In the genomic region with DNA sequence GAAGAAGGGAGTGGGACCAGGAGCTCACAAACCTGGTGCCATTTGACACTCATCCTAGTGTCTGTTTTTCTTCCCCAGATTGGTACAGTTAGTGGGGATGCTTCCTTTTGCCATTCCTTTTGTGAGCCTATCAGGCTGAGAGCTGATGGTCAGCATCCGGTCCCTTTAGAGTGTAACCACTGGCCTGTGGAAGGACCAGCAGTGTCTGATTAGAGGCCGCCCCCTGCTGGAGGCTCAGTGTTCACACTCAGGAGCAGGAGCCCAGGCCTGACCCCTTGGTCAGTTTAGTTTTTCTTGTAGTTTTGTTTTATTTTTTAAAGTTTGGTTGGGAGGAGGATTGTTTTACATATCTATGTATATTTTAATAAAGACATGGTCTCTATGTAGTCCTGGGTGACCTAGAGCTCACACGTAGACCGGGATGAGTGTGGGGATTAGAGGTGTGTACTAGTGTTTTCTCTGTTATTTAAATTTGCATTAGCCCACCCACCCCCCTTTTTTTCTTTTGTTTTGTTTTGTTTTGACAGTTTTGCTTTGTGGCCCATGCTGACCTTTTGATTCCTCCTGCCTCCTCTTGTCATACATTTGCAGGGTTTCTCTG, we compare ENCODE assay signal across 8 mouse cellular contexts. TPM values are rescaled to one million over a fixed set of nuclear protein-coding genes. Genes with fewer than 3 reads are reported as not detected.
DNase-seq lines count a peak whose midpoint lies in the region; ATAC-seq and TF ChIP-seq lines count a peak whose summit lies in the region.

No protein-coding gene starts in this region.

- no peaks in the 10 kb centered on the region for H3K9me3 ChIP-seq in CH12.LX (replicated peaks; ENCODE audit: low read length)
- no peaks in the 10 kb centered on the region for H3K9me3 ChIP-seq in forebrain, embryonic 14.5 days (replicated peaks; ENCODE audit: control insufficient read depth, low read length)
- no peaks in the 10 kb centered on the region for H3K9me3 ChIP-seq in lung, postnatal 0 days (ENCODE audit: low read length)

- WGBS in forebrain, embryonic 14.5 days = 54% methylated on average over 4 of the region's 4 CpGs
- 55% methylated on average over 4 of the region's 4 CpGs for WGBS in lung, postnatal 0 days

- in situ Hi-C loops in CH12.LX (cut with MboI; ENCODE audit: low pct_ligation_motif_present, low pct_unique_long_range_greater_than_20kb, low sequenced_read_pairs) = no loop called here

- TF ChIP-seq CTCF in CH12.LX (conservative IDR thresholded peaks at IDR 0.05 in 1 of 2, IDR thresholded peaks at IDR 0.05 in 1 of 2; ENCODE audit: low read depth in 2 of 2, low read length in 2 of 2) = peak; percentile 22 to 90
- TF ChIP-seq CTCF in lung, postnatal 0 days (IDR thresholded peaks at IDR 0.05) = peak; percentile 95

- DNase-seq in CH12.LX (ENCODE audit: extremely low read depth) = peak; percentile 48
- peak; percentile 53 for DNase-seq in c-Kit-positive CD71-positive TER-119-positive erythroid progenitor cells, embryonic 14.5 days (ENCODE audit: low spot score)
- peak; percentile 59 for DNase-seq in forebrain, embryonic 14.5 days (ENCODE audit: low spot score)
- peak; percentile 71 to 79 for DNase-seq in layer of hippocampus, postnatal 10 days (ENCODE audit: low spot score in 2 of 2)
- DNase-seq in lung, postnatal 0 days (ENCODE audit: low spot score) = peak; percentile 91
- DNase-seq in retina, adult 2 months (ENCODE audit: low read depth, low spot score) = peak; percentile 61
- DNase-seq in thymus, postnatal 14 days = peak; percentile 79

- no peak for TF ChIP-seq EP300 in CH12.LX (IDR thresholded peaks at IDR 0.05; ENCODE audit: low read length)
- TF ChIP-seq EP300 in lung, postnatal 0 days (IDR thresholded peaks at IDR 0.05) = 0 out of 2 replicates have a peak, but pooled peaks have one; percentile 13

- H3K9ac ChIP-seq in CH12.LX (ENCODE audit: insufficient read depth, low read depth) = no peak overlapping the region
- no peak overlapping the region for H3K9ac ChIP-seq in forebrain, embryonic 14.5 days (ENCODE audit: low read length)
- H3K9ac ChIP-seq in lung, postnatal 0 days (replicated peaks; ENCODE audit: low read depth) = no peak overlapping the region

- no peaks in the 10 kb centered on the region for H3K4me1 ChIP-seq in CH12.LX (ENCODE audit: control insufficient read depth in 1 of 2, insufficient read depth in 2 of 2)
- H3K4me1 ChIP-seq in forebrain, embryonic 14.5 days (ENCODE audit: control insufficient read depth, insufficient read depth, low read length) = no peaks in the 10 kb centered on the region
- no peaks in the 10 kb centered on the region for H3K4me1 ChIP-seq in lung, postnatal 0 days (ENCODE audit: insufficient read depth, low read depth, low read length)

- peak; percentile 82; the same call in 1 of the 2 replicates for ATAC-seq in forebrain, embryonic 14.5 days
- peak; percentile 76; a peak in 3 of 4 replicates for ATAC-seq in hematopoietic stem cell, adult 5-6 weeks (replicated peaks in 1 of 2; ENCODE audit: insufficient read depth in 1 of 2, low FRiP score in 2 of 2, low TSS enrichment in 1 of 2, low read depth in 1 of 2, poor library complexity in 2 of 2, severe bottlenecking in 2 of 2)
- peak; percentile 95 for ATAC-seq in lung, postnatal 0 days

- peaks cover 89 to 97% of the 10 kb centered on the region in 2 experiments for H3K36me3 ChIP-seq in CH12.LX (replicated peaks in 1 of 2; ENCODE audit: control insufficient read depth in 1 of 2, insufficient read depth in 1 of 2, low read length in 1 of 2)
- peaks cover 100% of the 10 kb centered on the region for H3K36me3 ChIP-seq in forebrain, embryonic 14.5 days (ENCODE audit: control insufficient read depth, insufficient read depth, low read length)
- H3K36me3 ChIP-seq in lung, postnatal 0 days (ENCODE audit: insufficient read depth, low read length) = peaks cover 78% of the 10 kb centered on the region

- no peak; the same call in 1 of the 2 replicates for TF ChIP-seq POLR2A in CH12.LX (IDR thresholded peaks at IDR 0.05; ENCODE audit: low read depth, low read length)

- no peak overlapping the region for H3K4me2 ChIP-seq in CH12.LX (ENCODE audit: insufficient read depth, low read depth, poor library complexity, severe bottlenecking)
- H3K4me2 ChIP-seq in forebrain, embryonic 14.5 days (ENCODE audit: low read length) = no peak overlapping the region
- no peak overlapping the region for H3K4me2 ChIP-seq in lung, postnatal 0 days (replicated peaks; ENCODE audit: low read depth, low read length)

- dilution Hi-C loops in CH12.LX (cut with MboI; ENCODE audit: extremely low pct_ligation_motif_present, extremely low pct_unique_long_range_greater_than_20kb, low sequenced_read_pairs) = no loop called here

- no peaks in the 10 kb centered on the region for H3K27me3 ChIP-seq in CH12.LX (replicated peaks)
- H3K27me3 ChIP-seq in forebrain, embryonic 14.5 days (replicated peaks; ENCODE audit: control insufficient read depth, insufficient read depth, low read length) = no peaks in the 10 kb centered on the region
- H3K27me3 ChIP-seq in lung, postnatal 0 days (replicated peaks; ENCODE audit: insufficient read depth, low read length) = no peaks in the 10 kb centered on the region

- H3K4me3 ChIP-seq in CH12.LX (replicated peaks in 1 of 3; ENCODE audit: low read depth in 2 of 3, low read length in 2 of 3, poor library complexity in 1 of 3) = no peak overlapping the region
- no peak overlapping the region for H3K4me3 ChIP-seq in forebrain, embryonic 14.5 days (ENCODE audit: low read depth, low read length)
- no peak overlapping the region for H3K4me3 ChIP-seq in lung, postnatal 0 days (ENCODE audit: low read depth, low read length)

- TF ChIP-seq RAD21 in CH12.LX (IDR thresholded peaks at IDR 0.05; ENCODE audit: low read depth, low read length) = peak; percentile 81

- no peak overlapping the region for H3K27ac ChIP-seq in CH12.LX (ENCODE audit: insufficient read depth, low read depth)
- no peak overlapping the region for H3K27ac ChIP-seq in forebrain, embryonic 14.5 days (ENCODE audit: low read depth, low read length)
- H3K27ac ChIP-seq in lung, postnatal 0 days (ENCODE audit: low read length) = no peak overlapping the region

- H3K79me2 ChIP-seq in CH12.LX (replicated peaks; ENCODE audit: control insufficient read depth, extremely low read depth, insufficient read depth, poor library complexity, severe bottlenecking) = no peaks in the 10 kb centered on the region

TF ChIP-seq in CH12.LX, 34 proteins besides CTCF, POLR2A, EP300 and RAD21:
- TF ChIP-seq NRF1 (IDR thresholded peaks at IDR 0.05; ENCODE audit: low read depth, low read length) (no peak), ZC3H11A (IDR thresholded peaks at IDR 0.05; ENCODE audit: low read depth, low read length) (peak; percentile 18; the same call in 1 of the 2 replicates), TCF12 (IDR thresholded peaks at IDR 0.05; ENCODE audit: low read depth, low read length) (no peak), MEF2A (IDR thresholded peaks at IDR 0.05; ENCODE audit: borderline replicate concordance, low read depth, low read length) (no peak), SIN3A (IDR thresholded peaks at IDR 0.05; ENCODE audit: low read length) (no peak), ZMIZ1 (IDR thresholded peaks at IDR 0.05; ENCODE audit: low read depth, low read length) (no peak), JUN (IDR thresholded peaks at IDR 0.05; ENCODE audit: insufficient read depth, low read depth, low read length) (no peak), BHLHE40 (IDR thresholded peaks at IDR 0.05; ENCODE audit: low read depth, low read length) (no peak), ZKSCAN1 (IDR thresholded peaks at IDR 0.05; ENCODE audit: borderline replicate concordance, low read depth, low read length) (no peak), ETS1 (conservative IDR thresholded peaks at IDR 0.05; ENCODE audit: low read depth, low read length) (no peak), IRF4 (IDR thresholded peaks at IDR 0.05; ENCODE audit: low read depth, low read length) (peak; percentile 20; the same call in 1 of the 2 replicates), SMC3 (IDR thresholded peaks at IDR 0.05; ENCODE audit: low read depth, low read length) (peak; percentile 90)

RNA-seq across cellular contexts. Expression of gene Zc3h4, which starts 25.5 kb away (rescaled TPM):
- total RNA-seq in CH12.LX (2012; rRNA removed) (26.8 and 30.4 TPM in 2 replicates), CH12.LX (2014; rRNA removed) (9.0 and 10.0 TPM in 2 replicates)
- polyA plus RNA-seq in CH12.LX (2012; ENCODE audit: insufficient read length, low read depth) = 34.0 and 44.2 TPM in 2 replicates
- polyA plus RNA-seq in forebrain, embryonic 14.5 days (2014; fragmentation: Nextera tagmentation; extraction: Ambion mirVana) = 14.3 and 15.5 TPM in 2 replicates
- 38.8 and 53.3 TPM in 2 replicates for total RNA-seq in hematopoietic stem cell, adult 5-6 weeks (2017)
- total RNA-seq in layer of hippocampus, postnatal 10 days (2021) = 10 to 100 TPM; 46.4 to 52.8 TPM
- polyA plus RNA-seq in lung, postnatal 0 days (2015; fragmentation: Nextera tagmentation; extraction: Ambion mirVana) = 7.9 and 8.2 TPM in 2 replicates

RNA-seq across cellular contexts. Expression of gene Tmem160, which starts 26.4 kb away (rescaled TPM):
- total RNA-seq in CH12.LX (2012; rRNA removed) = 89.1 and 97.8 TPM in 2 replicates
- total RNA-seq in CH12.LX (2014; rRNA removed) = 28.8 and 30.9 TPM in 2 replicates
- polyA plus RNA-seq in CH12.LX (2012; ENCODE audit: insufficient read length, low read depth) = 48.9 and 54.4 TPM in 2 replicates
- 67.2 and 75.4 TPM in 2 replicates for polyA plus RNA-seq in forebrain, embryonic 14.5 days (2014; fragmentation: Nextera tagmentation; extraction: Ambion mirVana)
- total RNA-seq in hematopoietic stem cell, adult 5-6 weeks (2017) = 6.1 and 11.9 TPM in 2 replicates
- total RNA-seq in layer of hippocampus, postnatal 10 days (2021) = 100 to 1,000 TPM in 1 of 2 experiments, 10 to 100 TPM in 1; 86.4 to 103 TPM
- 81.0 and 87.9 TPM in 2 replicates for polyA plus RNA-seq in lung, postnatal 0 days (2015; fragmentation: Nextera tagmentation; extraction: Ambion mirVana)

RNA-seq across cellular contexts. Expression of gene Sae1, which starts 38.6 kb away (rescaled TPM):
- total RNA-seq in CH12.LX (2012; rRNA removed) (146 and 181 TPM in 2 replicates), CH12.LX (2014; rRNA removed) (160 and 170 TPM in 2 replicates)
- polyA plus RNA-seq in CH12.LX (2012; ENCODE audit: insufficient read length, low read depth) = 271 and 298 TPM in 2 replicates
- polyA plus RNA-seq in forebrain, embryonic 14.5 days (2014; fragmentation: Nextera tagmentation; extraction: Ambion mirVana) = 253 and 259 TPM in 2 replicates
- 316 and 403 TPM in 2 replicates for total RNA-seq in hematopoietic stem cell, adult 5-6 weeks (2017)
- total RNA-seq in layer of hippocampus, postnatal 10 days (2021) = 100 to 1,000 TPM; 106 to 115 TPM
- 84.8 and 92.3 TPM in 2 replicates for polyA plus RNA-seq in lung, postnatal 0 days (2015; fragmentation: Nextera tagmentation; extraction: Ambion mirVana)

RNA-seq across cellular contexts. Expression of gene Npas1, which starts 51.3 kb away (rescaled TPM):
- 0.08 and 0.17 TPM in 2 replicates for total RNA-seq in CH12.LX (2012; rRNA removed)
- not detected in 2 replicates for total RNA-seq in CH12.LX (2014; rRNA removed)
- 0.56 and 0.61 TPM in 2 replicates for polyA plus RNA-seq in CH12.LX (2012; ENCODE audit: insufficient read length, low read depth)
- polyA plus RNA-seq in forebrain, embryonic 14.5 days (2014; fragmentation: Nextera tagmentation; extraction: Ambion mirVana) = 2.4 and 3.4 TPM in 2 replicates
- not detected in 2 replicates for total RNA-seq in hematopoietic stem cell, adult 5-6 weeks (2017)
- 10 to 100 TPM; 20.8 to 23.8 TPM for total RNA-seq in layer of hippocampus, postnatal 10 days (2021)
- 0.17 and 0.18 TPM in 2 replicates for polyA plus RNA-seq in lung, postnatal 0 days (2015; fragmentation: Nextera tagmentation; extraction: Ambion mirVana)
